Mouse (Mus musculus) cerebellum, adult 9-10 months (tissue): ENCODE data around the gene Armc12.

Experiments
- DNase-seq: peaks from one replicate; pipeline ENCODE4 v3.0.0; 2022

Armc12 gene

DNA sequence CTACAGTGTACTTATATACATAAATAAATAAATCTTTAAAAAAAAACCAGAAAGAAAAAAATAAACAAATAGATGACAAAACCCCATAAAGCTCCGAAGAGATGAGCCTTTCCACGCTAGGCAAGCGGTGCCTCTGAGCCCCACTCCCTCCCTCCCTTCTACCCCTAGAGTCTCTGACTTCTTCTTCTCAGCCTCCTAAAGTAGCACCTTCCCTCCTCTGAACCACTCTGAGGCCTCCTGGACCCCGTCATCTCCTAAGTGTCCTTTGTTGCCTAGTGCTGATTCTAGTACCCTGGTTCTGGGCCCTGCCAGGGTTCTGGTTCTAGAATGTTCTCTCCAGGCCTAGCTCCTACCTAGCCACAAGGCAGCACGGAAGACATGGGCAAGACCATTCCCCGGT lies at the start of gene Armc12:
Gene Armc12 (plus strand): TSS at position 301 of the 400 bp plus-strand sequence.
- no peak for DNase-seq

DNA sequence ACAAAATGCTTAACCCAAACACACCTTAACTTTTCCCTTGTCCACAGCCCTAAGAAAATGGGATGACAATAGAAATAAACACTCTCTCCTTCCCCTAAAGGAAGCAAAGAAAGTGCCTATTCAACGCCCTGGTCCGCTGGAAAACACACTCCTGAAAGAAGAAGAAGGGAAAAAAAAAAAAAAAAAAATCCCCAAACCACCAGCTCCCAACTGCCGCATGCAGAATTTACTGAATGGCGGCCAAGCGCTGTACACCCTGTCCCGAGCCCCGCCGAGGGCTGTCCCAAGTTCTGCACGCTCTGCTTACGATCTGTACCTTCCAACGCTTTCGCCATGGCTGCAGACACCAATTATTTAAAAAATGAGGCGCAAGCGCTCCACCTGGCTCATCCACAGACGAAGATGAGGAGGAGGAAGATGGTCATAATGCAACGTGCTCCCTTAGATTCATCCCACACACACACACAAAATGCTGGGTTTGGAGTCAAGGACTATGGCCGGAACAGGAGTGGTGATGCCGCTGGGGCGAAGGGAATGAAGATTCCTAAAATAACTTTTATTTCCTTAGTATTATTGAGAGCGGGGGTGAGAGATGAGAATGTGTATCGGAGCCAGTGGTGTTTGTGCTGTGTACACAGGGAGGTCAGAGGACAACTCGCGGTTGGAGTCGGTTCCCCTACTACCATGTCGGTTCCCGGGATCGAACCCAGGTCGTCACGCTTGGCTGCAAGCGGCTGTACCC lies 45.7 kb upstream of the Armc12 start:
- DNase-seq: peak; percentile 37

DNA sequence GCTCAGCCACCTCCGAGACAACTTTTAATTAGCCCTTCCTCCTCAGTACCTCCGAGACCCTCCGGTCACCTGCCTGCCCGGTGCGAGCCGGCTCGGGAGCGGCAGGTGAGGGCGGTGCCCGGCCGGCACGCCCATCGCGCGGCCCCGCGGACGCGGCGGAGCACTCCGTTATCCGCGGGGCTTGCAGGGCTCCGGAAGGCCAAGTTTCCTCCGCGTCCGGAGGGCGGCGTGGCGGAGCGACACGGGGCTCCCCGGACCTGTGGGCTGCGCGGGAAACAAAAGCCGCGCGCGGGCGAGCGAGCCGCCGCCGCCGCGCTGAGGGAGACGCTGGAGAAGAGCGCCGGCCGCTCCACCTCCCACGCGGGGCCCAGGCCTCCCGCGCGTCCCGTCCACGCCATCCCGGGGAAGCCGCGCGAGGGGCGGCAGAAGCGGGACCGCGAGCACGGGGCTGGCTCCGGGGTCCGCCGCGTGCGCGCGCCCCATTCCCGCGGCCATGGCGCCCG lies 45.1 kb upstream of the Armc12 start:
- DNase-seq: no peak

DNA sequence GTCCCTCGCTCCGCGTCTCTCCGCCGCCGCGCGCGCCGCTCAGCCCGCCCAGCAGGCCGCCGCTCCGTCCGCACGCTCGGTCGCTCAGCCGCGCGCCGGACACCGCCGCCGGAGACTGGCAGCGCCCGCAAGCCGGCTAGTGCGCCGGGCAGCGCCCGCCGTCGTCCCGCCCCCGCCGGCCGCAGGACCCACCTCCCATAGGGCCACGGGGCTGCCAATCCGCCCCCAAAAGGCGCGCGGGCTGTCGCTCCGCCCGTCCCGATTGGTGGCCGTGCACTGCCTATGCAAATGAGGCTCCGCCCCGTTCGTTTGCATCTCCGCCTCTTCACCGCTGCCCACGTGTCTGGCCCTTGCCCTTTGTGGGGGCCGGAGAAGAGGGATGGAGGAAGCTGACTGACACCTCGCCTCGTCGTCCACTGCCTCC lies 44.6 kb upstream of the Armc12 start:
- peak; percentile 95 for DNase-seq

DNA sequence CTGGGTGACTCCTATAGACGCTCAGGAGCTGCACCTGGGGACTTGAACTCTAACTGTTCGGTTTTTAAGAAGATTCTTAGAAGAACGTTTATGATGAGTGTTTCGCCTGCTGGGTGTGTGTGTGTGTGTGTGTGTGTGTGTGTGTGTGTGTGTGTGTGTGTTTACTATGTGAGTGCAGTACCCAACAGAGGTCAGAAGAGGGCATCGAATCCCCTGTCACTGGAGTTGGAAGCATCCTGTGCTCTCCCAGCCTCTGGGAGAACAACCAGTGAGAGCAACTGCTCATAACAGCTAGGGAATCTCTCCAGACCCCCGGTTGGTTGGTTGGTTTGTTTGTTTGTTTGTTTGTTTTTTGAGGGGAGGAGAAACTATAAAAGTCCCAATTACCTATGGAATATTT lies 43.9 kb upstream of the Armc12 start:
- peak; percentile 18 for DNase-seq

DNA sequence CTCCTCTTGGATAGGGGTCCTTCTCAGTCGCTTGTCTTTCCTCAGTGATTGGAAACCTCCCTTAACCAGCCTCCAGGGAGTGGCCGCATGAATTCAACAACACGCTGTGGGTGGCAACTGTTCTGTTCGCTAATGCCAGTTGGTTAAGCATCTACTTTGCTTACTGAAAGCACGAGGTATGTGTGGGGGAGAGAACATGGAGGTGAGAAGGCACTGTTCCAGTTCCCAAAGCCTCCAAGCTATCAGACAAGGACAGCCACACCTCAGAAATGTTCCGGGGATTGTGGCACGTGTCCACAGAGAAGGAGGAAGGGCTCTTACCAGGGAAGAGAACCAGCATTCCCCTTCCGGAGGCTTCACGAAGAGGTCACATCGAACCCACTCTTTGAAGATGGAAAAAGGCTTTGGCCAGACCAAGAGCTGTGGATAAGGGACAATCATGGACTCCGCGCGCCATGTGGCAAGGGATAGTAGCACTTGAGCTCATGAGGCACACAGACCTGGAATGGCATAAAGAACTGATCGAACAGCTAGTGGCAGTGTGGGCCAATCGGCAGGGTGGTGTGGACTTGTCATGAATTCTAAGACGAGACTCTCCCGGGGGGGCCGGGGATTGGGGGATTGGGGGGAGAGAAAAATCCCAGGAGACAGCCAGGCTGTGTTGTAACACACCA lies 42.9 kb upstream of the Armc12 start:
- DNase-seq: no peak

DNA sequence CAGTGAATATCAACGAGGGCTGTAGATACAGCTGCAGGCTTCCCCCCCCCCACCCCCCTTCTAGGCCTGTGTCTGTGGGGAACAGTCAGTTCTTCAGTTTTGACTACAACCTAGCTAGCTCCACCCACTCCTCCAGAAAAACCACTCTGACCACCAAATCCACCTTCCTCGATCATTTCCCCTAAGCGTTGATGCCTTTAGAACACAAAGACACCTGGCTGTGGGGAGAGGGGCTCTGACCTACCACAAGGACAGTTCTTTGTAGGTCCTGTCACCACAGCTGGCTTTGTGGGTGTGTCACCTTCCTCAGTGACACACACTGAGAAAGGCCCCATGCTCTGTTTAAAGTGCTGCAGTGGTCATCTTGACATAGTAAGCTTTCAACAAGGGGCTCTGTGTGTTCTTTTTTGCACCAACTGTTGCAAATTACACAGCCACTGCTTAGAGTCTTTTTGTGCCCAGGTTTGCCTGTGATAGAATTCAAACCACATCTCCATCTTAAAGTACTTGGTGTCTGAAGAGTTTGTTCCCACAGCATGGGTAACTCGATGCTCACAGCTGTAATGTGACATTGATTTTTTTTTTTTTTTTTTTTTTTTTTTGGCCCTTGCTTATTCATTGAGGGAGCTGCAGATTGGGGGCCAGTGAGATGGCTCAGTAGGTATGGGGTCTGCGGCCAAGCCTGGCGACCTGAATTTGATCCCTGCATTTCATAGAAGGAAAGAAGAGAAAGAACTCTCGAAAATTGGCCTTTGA lies 42.2 kb upstream of the Armc12 start:
- DNase-seq: no peak

DNA sequence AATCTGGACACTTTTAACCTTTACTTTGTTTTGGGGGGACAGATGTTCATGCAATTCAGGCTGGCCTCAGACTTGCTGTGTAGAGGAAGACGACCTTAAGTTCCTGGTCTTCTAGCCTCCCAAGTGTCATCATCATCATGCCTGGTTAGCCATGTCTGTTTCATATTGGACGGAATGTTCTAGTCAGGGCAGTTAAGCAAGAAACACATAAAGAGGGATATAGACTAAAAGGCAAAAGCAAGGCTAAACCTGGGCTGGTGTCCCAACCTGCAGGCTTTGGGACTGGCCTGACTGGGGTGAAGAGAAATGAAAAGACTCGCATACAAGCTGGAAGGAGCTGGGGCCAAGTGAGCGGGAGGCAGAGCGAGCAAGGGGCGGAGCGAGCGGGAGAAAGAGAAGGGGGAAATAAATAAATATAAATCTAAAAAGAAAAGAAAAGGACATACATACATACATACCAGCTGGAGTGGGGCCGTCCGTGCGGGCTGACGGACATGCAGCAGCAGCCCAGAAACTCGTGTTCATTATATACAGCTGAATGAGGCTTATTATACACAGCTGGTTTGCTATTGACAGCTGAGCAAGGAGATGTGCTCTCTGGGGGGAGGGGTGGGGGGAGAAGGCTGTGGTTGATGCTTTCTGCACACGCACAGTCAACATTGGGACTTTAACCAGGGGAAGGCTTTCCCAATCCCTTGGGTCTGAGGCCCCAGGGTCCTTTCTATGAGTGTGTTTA lies 39.4 kb upstream of the Armc12 start:
- no peak for DNase-seq

DNA sequence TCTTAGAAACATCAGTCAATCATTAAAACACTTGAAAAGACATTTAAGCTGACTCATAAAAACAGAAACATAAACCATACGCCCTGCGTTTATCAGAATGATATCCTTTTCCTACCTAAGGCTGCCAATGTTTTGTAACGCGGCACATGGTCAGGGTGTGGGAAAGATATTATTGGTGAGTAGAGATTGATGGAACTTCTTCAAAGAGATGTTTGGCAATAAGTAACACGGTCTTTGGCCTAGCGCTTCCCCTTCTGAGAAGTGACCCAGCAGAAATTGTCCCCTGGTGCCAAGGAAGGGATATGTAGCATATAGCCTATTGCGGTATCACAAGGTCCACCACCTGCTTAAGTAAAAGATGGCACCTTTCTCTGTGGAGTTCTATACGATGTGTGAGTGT lies 34.8 kb upstream of the Armc12 start:
- no peak for DNase-seq

DNA sequence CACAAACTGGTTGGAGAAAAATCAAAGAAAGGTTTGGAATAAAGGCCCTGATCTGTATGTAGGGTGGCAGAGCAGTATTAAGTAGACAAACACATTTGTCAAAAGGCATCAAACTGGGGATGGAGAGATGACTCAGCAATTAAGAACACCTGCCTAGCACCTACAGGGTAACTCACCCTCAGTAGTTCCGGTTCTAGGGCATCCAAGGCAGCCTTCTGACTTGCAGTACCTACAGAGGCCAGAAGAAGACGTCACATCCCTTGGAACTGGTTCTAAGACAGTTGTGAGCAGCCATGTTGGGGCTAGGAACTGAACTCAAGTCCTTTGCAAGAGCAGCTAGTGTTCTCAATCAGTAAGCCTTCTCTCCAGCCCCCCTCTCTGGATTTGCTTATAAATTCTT lies 31.4 kb upstream of the Armc12 start:
- no peak for DNase-seq

DNA sequence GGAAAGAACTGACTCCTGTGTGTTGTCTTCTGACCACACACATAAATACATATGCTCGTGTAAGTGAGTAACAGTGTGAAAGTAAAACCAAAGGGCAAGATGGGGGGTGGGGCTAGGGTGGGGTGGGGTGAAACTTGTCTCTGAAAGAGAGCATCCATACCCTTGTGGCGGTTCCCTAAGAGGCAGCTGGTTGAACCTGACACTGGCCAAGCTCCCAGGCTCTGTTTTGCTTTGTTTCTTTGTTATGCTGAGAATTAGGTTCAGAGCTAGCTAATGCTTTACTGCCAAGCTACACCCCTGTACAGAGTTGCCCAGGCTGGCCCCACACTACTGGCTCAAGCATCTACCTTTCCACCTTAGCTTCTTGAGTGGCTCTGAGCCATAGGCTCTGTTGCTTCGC lies 30.1 kb upstream of the Armc12 start:
- DNase-seq: no peak

DNA sequence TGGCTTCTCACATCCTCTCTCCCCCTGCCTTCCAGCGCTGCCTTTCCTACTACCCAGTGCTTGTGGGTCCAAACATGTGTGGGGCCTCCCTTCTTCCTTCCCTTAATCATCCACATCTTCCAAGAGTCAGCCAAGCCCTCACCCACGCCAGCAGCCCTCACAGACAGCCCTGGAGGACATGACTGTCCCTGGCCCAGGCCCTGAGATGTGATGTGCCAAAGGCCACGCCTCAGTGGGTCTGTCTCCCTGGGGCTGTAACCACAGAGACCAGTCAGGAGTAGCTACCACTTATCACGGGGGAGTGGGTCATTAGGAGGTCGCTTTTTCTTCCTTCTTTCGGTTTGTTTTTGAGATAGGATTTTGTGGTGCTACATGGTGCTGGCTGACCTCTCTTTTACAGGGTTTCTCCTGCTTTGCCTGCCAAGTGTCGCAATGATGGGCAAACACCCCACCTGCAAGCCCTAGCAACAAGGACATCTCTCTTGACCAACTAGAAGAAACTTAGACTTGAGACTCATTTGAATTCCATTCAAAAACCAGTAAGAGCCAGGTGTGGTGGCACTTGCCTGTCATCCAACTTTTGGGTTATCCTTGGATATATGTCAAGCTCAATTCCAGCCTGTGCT lies 28.3 kb upstream of the Armc12 start:
- DNase-seq: no peak

DNA sequence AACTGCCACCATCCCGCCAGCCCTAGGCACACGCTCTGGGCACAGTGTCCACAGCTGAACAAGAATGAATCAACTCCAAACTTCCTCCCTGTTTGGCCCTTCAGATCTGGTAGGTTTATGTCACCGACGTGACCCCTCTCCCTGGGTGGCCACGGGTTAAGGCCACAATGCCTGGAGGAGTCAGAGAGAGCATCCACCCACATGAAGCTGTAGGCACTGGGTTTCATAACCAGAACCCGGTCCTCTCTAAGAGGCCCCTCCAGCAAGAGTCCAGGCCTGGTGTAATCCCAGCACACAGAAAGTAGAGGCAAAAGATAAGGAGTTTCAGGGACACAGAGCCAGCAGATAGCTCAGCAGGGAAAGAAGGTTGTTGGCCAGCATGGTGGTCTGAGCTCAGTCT lies 26.4 kb upstream of the Armc12 start:
- DNase-seq: no peak

DNA sequence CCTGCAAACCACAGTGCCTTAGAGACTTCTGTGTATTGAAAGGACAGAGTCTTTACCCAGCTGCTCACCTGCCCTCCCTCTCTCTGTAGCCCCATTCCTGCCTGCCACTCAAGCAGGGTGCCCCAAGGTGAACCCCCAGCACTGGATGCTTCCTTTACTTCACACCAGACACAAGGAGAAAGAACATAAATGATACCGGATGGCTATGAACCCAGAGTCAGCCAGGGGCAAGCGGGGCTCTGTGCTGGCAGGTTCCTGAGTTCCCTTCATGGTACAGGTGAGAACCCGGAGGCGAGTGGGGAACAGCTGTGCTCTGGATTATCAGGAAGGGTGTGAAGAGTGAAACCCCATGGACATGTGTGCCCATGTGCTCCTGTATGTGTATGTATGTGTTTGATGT lies 25.0 kb upstream of the Armc12 start:
- DNase-seq: no peak

DNA sequence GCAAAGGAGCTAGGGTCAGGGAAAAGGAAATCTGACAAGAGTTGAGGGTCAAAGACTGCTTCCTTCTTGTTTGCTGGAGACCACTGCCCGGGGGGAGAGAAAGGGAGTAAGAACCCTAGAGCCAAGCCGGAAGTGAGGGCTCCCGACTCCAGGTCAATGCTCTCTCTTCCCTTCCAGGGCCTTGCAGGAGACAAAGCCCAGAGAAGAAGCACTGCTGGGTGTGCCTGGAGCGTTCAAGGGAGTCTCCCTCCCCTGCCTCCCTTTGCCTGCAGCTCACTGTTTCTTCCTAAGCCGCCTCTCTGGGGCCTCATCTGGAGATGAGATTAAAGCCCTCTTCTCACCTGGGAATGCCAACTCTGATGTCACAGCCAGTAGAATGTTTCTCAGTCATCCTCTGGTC lies 23.7 kb upstream of the Armc12 start:
- DNase-seq: no peak

DNA sequence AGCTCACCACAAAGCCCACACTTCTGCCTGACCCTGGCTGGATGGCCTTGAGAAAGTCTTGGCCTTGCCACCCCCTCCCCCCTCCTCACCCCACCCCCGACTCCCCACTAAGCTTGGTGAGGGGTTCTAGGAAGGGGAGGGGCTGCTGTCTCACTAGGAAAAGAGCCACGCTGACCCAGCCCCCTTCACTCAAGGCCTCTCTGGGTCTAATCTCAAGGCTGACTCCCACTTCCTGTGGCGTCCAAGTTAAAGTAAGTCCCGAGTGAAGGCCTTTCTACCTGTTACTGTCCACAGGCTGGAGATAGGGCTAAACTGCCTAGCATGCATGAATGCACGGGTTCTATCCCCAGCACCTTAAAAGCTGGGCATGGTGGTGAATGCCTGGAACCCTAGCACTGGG lies 23.1 kb upstream of the Armc12 start:
- DNase-seq: no peak

DNA sequence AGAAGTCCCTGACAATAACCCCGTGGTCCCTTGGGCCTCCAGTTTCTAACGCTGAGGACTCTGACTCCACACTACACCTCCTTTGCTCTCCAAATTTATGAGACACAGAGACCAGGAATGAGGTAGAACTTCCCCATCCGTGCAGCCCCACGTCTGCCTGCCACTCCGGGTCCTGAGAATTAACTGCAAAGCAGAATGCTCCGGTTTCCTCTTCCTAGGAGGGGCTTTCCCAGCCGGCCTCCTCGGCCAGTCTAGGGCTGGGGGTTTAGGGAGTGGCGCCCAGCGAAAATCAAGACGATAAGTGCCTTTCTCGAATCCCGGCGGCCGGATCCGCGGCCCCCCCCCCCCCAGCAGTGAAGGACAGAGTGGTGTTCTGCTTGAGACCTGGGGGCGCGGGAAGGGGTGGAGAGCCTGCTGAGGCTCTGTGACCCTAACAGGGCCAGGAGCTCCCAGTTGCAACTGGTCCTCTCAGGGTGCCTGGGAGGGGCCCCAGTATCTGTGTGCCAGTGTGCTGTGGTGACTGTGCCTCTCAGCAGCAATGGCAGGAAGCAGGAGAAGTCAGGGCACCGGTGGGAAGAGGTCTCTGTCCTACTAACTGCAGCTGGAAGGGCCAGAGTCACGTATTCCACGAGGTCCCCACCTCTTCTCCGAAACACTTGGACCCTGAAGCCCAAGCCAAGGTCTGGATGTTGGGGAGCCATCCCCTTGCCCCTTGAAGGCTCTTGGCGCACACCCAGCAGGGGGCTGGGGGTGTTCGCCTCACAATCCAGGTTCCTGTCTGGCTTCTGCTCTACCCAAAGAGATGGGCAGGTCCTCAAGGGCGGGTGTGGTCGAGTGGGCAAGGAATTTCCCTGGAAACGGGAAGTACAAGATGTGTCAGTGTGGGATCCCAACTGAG lies 19.9 kb upstream of the Armc12 start:
- no peak for DNase-seq

DNA sequence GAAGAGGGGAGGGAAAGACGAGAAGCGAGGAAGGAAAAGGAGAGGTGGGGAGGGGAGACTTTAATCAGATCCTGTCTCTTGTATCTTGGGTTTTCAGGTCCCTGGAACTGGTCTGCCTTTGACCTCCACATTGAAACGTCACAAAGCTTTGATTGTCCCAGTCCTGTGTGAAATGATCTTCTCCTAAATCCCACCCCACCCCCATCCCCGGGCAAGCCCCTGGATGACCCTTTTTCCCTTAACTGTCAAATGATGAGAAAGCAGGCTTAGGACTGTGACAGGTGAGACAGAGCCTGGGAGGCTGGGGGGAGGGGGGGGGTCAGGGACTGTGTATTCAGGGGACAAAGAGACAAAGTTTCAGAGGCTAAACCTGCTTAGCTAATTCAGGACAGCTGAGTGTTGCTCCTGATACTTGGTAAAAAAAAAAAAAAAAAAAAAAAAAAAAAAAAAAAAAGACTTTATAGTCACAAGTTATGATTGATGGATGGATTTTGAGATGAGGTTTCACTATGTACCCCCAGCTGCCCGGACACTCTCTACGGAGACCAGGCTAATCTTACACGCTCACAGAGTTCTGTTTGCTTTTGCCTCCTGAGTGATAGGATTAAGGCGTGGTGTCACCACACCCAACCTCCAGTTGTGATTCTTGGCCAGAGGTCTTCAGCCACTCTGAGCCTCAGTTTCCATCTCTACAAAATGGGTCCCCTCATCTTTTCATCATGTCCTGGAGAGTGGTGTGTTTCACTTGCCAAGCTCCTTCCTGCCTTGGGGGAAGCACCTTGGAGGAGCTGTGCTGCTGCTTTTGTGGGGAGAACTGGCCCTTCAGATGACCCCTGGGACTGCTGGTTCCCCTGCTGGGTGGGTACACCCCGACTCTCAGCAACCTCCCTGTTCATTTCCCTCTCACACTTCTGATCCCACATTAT lies 18.7 kb upstream of the Armc12 start:
- no peak for DNase-seq

DNA sequence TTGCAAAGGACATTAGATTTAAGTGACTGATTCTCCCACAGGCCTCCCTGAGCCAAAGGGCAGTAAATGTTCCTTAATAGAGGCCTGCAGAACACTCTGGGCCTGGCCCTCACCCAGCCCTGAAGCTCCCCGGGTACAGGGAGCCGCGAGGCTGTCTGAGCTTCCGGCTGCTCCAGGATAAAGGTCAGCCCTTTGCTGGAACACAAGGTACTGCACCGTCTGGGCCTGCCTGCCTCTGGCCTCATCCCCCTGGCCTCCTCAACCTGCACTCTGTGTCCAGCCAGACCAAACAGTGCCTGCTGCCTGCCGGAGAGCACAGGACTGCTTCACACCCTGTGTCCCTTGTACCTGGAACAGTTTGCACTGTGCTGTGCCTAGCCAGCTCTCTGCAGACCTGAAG lies 17.9 kb upstream of the Armc12 start:
- no peak for DNase-seq

DNA sequence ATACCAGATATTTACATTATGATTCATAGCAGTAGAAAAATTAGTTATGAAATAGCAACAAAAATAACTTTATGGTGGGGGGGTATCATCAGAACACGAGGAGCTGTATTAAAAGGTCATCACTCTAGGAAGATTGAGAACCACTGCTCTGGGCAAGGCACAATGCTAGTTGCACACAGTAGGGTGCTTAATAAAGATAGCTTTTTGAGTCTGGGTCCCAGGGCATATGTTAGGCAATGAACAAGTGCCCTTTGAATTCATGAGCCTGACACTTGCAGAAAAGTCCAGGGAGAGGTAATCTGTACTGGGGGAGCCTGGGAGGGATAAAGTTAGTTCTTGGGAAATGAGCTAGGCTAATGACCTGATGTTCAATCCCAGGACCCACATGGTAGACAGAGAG lies 17.3 kb upstream of the Armc12 start:
- no peak for DNase-seq
